Mouse (Mus musculus): Measurements from ENCODE around the gene Nkiras2.

GRCm38 (mm10) chr11:100659806-100660205 is 40.8 kb downstream of the Nkiras2 start:
- no peak for TF ChIP-seq CTCF (IDR thresholded peaks at IDR 0.05)
- no peak for TF ChIP-seq EP300 (IDR thresholded peaks at IDR 0.05)

Measured in lung, postnatal 0 days (tissue).